Mouse (Mus musculus) left cerebral cortex, adult 9 months (tissue): ENCODE results near the gene Fam155a.

ENCODE experiments used
- DNase-seq, 2 experiments: peaks; one replicate each; pipeline ENCODE4 v3.0.0; 2022; ENCODE audit warnings: low spot score in 2 of 2

Fam155a gene

DNA sequence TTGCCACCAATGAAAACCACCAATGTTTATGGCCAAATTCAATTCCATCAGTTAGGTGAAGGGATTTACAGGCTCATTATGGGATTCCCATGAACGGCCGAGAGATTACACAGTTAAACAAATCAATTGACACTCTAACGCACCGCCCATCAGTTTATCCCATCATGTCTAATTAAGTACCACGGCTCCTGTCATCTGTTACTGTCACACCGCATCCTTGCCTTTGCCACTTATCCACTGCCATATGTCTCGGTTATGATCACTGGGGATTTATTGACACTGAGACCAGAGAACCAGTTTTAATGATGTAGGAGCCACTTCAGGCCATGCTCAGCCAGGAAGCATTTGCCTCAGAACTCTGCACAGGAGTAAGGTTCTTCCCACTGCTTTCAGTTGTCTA lies 588.5 kb downstream of the Fam155a start:
- no peak for DNase-seq

DNA sequence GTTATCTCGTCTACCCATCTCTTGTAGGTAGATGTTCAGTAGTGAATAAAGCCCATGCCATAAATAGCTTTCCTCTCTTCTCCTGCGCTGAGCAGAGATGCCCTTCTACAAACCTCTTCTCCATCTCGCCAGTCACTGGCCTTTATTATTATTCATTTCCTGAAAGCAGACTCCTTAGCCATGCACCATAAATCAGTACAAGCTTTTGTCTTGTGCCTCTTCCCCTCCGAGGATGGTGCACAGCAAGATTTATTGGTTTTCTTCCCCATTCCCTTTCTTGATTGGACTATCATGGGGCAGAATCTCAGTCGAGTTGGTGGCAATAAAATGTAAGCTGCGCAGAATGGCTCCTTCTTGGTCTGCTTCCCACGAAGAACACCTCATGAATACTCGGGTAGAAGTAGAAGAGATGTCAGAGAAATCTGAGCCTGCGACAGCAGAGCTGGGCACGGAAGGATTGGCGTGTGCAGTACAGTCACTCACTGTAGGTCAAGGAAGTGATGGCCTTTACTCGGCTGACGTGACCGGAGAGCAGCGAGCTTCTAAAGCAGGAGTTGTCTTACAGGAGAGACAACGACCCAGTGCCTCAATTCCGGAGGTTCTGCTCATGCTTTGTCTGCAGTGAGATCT lies 590.2 kb downstream of the Fam155a start:
- DNase-seq: no peak

DNA sequence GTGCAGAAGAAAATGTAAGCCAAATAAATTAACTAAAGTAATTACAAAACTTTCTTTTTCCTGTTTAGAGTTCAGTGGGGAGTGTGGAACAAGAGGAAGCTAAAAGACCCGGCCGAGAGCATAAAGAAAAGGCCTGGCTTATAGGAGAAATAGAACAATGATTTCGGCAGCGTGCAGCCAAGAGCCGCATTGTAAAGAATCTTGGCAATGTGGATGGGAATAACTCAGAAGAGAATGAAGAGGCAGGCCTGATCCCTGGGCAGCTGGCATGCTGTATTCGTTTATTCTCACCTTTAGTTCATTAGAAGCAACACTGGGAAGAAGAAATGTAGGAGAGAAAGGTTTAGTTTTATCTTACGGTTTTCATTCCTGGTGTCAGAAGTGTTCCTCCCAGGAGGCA lies 594.0 kb downstream of the Fam155a start:
- no peak for DNase-seq

DNA sequence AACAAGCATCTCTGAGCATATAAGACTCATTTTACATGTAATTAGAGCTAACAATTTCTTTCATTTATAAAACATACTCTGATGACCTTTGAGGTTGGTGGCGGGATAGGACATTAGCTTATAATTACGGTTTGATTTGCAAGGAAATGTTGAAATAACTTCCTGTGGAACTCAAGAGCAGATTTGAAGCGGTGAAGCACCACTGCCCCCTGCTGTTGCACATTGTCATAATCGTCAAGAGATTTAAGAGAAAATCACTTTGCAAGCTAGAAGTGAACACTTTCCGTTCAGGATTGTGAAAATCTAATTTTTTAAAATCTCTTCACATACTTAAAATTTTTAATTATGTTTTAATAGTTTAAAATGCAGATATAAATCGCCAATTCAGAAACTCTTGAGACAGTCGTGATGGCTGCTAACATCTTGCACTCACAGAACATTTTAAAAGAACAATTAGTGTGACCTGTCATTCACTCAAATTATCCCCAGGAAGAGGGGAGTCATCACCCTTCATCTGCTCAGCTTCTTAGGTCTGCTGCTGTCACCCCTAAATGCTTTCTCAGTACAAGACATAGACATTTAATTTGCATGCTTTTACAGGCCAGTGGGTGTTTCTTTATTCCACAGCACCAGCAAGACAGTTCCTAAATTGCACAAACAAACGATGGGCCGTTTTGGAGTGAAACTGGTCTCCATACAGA lies 595.9 kb downstream of the Fam155a start:
- DNase-seq: peak in 1 of 2 experiments; percentile 71

DNA sequence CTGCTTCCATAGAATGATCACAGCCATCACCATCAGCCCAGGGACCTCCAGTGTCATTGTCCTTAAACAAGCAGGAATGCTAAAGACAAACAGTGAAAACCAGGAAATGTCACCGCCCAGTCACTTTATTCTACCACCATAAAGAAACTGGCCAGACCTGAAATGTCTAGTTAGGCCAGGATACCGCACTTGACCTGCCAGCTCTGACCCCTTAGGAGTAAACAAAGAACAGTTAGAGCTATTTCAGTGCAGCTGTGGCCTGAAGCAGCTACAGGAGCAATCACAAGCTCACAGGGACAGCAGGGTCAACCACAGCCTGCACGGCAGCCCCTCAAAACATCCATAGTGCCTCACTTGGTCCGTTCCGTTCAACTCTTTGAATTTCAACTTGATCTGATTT lies 599.1 kb downstream of the Fam155a start:
- no peak for DNase-seq

DNA sequence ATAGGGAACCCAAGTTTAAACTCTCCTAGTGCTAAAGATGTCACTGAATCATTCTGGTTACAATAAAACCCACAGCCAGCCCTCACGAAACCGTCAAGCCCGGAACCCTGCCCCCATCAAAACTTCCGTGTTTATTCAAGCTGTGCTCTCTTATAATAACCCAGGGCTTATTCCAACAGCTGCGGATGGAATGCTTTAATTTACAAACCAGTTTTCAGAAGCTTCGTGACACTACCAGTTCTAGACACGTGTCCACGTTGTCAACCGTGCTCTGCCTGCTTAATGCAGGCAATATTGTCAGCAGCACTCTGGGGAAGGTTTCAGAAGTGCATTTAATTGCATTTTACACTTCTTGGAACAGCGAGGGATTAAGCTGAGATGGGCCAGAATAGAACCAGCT lies 603.0 kb downstream of the Fam155a start:
- DNase-seq: no peak

DNA sequence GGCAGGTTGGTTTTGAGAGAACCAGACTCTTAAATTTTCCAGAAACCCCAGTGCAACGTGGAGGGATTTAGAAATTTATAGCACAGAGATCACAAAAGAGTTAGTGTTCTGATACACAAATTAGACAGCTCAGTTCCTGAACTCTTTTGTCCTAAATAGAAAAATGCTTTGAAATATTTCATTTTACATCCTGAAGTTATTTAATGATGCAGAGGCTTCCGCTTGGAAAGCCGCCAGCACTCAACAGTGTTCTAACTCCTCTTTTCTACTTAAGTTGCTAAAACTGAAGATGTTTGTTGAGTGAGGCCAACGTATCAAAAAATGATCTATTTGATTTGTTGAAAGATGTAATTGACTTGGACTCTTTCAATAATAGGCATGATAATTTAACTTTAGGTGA lies 609.4 kb downstream of the Fam155a start:
- no peak for DNase-seq

DNA sequence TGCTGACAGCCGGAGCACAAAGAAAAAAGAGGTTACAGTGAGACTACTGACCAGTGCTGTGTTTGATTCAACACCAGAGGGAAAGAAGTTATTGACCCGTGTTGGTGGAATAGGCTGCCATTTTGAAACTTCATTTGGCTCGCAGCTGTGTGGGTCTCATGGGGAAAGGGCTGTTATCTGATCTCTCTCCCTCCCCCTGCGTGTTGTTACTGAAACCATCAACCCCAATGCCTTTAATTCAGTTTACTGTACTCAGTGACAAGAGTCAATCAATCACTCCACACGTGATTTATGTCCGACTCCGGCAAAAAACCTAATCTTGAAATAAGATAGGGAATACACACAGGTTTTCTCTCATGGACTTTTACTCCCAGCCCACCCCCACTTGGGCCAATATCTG lies 611.6 kb downstream of the Fam155a start:
- DNase-seq: no peak

DNA sequence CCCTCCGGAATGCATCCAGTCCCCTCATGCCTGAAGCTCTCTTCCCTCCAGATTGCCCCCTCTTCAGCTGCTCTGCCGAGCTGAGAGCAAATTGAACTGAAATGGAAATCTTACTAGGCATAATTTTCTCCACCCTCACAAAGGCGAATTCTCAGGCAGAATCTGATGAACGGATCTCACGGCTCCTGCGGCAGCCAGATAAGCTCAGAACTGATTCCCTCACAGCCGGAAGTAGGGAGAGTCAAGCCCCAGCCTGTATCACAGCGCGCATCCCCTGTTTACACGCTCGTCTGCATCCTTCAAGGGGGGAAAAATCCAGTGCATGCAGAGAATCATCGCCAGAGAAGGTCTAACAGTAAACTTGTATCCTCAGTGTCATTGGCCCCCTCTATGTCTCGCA lies 612.3 kb downstream of the Fam155a start:
- peak in 1 of 2 experiments; percentile 17 for DNase-seq

DNA sequence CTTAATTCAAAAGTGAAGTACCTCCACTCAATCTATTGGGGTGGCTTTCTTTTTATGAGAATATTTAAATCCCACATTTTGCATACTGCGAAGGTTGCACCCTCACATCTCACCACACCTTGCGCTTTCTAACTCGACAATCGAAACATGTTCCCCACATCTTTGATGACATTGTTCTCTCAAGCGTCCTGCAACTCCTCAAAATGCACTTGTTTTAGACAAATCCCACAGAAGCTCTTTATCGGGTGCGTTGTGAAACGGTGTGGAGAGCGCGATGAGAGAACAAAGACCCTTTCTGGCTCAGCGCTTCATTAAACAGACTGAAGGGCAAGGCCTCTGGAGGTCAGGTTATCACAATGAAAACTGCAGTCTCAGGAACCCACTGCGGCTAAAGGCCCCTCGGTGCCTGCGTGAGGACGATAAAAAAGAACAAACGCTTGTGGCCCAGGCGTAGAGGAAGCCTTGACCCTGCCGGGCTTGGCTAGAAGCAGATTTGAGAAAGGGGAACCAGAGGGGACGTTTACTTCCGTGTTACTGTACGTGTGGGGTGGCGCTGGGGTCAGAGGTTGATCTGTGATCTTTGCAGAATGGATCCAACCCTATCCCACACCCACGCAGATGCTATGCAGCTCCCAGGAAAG lies 613.7 kb downstream of the Fam155a start:
- no peak for DNase-seq
